Mouse (Mus musculus): ENCODE measurements around the gene Unc13d. TPM values are rescaled to one million over a fixed set of nuclear protein-coding genes. Genes with fewer than 3 reads are reported as not detected.

Gene Unc13d
- polyA plus RNA-seq, 1 experiment from 2014 or later = 10.9 TPM

DNA sequence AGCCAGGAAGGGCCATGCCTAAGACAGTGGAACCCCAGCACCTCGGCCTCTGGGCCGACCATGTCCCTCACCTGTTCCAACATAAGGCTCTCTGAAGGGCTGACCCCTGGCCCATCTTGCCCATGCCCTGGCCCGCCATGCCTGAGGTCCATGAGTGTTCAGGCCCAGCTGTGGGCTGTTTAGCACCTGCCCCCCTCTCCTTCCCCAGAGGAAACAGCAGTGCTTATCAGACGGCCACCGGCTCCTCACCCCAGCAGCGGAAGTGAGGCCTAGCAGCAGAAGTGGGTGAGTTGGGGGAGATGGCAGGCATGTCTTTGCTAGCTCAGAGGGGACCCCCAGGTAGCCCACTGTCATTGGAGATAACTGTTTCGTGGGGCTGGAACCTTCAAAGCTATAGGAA is 925 bp downstream of the Unc13d start:
- Histone ChIP-seq H3K27ac (peak overlapping the region; percentile 84), H3K4me3 (ENCODE audit: inconsistent target) (peak overlapping the region; percentile 78), H3K36me3 (ENCODE audit: inconsistent target) (peaks cover 39% of the 10 kb centered on the region), H3K79me2 (ENCODE audit: inconsistent target) (peaks cover 22% of the 10 kb centered on the region; the same call in 1 of the 2 replicates)
- WGBS (ENCODE audit: missing documents) = 13% methylated on average over 7 of the region's 7 CpGs

GRCm38 (mm10) chr11:116076266-116076540 is 1.6 kb downstream of the Unc13d start:
- Histone ChIP-seq H3K36me3 (ENCODE audit: inconsistent target) (peaks cover 32% of the 10 kb centered on the region), H3K4me3 (ENCODE audit: inconsistent target) (peak overlapping the region; percentile 78; the same call in 1 of the 2 replicates), H3K27ac (no peak overlapping the region), H3K79me2 (ENCODE audit: inconsistent target) (peaks cover 16% of the 10 kb centered on the region; the same call in 1 of the 2 replicates)
- 76% methylated on average over 7 of the region's 7 CpGs for WGBS (ENCODE audit: missing documents)

DNA sequence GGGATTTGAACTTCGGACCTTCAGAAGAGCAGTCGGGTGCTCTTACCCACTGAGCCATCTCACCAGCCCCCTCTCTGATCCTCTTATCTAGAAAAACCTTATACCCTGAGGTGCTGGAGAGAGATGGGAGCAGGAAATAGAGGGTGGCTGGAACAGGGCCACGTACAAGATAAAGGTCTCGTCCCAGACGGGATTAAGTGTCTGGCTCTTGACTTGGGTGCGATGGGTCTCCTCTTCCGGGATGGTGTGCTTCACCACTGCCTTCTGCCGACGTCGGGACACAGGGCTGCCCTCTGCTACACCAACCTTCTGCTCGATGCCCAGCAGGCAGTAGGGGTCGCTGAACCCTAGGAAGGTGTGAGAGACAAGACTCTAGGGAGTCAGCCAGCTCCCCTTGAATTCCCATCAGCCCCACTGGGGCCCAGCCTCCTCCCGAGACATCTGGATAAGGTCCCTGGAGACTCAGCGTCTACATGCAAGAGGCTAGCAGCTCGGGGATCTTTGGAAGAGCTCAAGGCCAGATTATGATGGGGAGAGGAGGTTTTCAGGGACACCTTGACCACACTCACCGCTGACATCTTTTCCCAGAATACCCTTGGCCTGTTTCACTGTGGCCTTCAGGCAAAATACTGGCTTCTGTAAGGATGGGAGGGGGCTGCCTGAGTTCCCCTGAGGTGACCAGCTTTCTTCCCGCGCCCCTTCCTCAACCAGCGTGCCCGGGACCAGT is 2.1 kb downstream of the Unc13d start:
- Histone ChIP-seq H3K27ac (no peak overlapping the region), H3K36me3 (ENCODE audit: inconsistent target) (peaks cover 27% of the 10 kb centered on the region), H3K4me3 (ENCODE audit: inconsistent target) (no peak overlapping the region), H3K79me2 (ENCODE audit: inconsistent target) (peaks cover 11% of the 10 kb centered on the region; the same call in 1 of the 2 replicates)
- 80% methylated on average over 20 of the region's 20 CpGs for WGBS (ENCODE audit: missing documents)

- WGBS (ENCODE audit: missing documents) = 59% methylated on average over 7 of the region's 7 CpGs
- H3K4me3 ChIP-seq (ENCODE audit: inconsistent target) = no peak overlapping the region
- H3K36me3 ChIP-seq (ENCODE audit: inconsistent target) = peaks cover 23% of the 10 kb centered on the region
- peaks cover 8% of the 10 kb centered on the region; the same call in 1 of the 2 replicates for H3K79me2 ChIP-seq (ENCODE audit: inconsistent target)
- no peak overlapping the region for H3K27ac ChIP-seq
Observed at GRCm38 (mm10) chr11:116074436-116074991, 3.2 kb downstream of the Unc13d start.

DNA sequence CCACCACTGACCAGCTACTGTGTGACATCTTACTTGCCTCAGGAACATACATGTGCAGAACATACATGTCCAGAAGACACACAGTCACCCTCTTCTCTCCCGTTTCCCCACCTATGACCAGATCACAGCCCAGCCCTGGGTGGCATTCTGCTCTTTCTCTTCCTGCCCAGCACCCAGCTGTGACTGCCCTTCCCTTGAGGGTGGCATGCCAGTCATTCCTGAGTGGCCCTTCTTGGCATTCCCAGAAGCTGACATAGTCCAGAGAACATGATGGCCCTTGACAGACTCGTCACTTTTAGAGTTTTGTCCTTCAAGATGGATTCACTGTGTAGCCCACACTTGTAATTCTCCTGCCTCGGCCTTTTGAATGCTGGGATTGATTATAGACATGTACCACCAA is 5.2 kb downstream of the Unc13d start:
- H3K4me3 ChIP-seq (ENCODE audit: inconsistent target) = no peak overlapping the region
- 97% methylated on average over 3 of the region's 3 CpGs for WGBS (ENCODE audit: missing documents)
- peaks cover 33% of the 10 kb centered on the region; the same call in 1 of the 2 replicates for H3K36me3 ChIP-seq (ENCODE audit: inconsistent target)
- H3K79me2 ChIP-seq (ENCODE audit: inconsistent target) = peaks cover 8% of the 10 kb centered on the region; the same call in 1 of the 2 replicates
- H3K27ac ChIP-seq = no peak overlapping the region

- Histone ChIP-seq H3K27ac (peak overlapping the region; percentile 13; the same call in 1 of the 2 replicates), H3K36me3 (ENCODE audit: inconsistent target) (peaks cover 36% of the 10 kb centered on the region; the same call in 1 of the 2 replicates), H3K4me3 (ENCODE audit: inconsistent target) (no peak overlapping the region), H3K79me2 (ENCODE audit: inconsistent target) (peaks cover under 1% of the 10 kb centered on the region; the same call in 1 of the 2 replicates)
- 29% methylated on average over 5 of the region's 5 CpGs for WGBS (ENCODE audit: missing documents)
Observed at GRCm38 (mm10) chr11:116071510-116071909, 6.3 kb downstream of the Unc13d start.

DNA sequence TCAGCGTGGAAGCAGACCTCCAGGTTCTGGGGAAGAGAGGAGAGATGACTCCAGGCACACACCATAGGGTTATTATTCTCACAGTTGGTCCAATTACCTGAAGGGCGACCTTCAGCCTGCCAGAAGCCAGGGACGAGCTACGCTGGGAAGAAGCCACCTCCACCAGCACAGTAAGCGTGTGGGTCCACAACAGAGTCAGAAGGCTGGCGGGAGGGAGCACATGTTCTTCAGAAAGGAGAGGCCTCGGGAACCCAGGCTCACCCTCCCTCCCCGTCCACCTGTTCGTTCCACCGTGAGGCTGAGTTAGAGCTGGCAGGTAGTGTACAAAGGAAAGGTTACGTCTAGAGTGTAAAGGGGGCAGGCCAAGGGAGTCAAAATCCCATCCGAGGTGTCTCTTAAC is 12.4 kb downstream of the Unc13d start:
- no peak overlapping the region for H3K27ac ChIP-seq
- H3K4me3 ChIP-seq (ENCODE audit: inconsistent target) = no peak overlapping the region
- H3K79me2 ChIP-seq (ENCODE audit: inconsistent target) = no peaks in the 10 kb centered on the region
- H3K36me3 ChIP-seq (ENCODE audit: inconsistent target) = peaks cover 82% of the 10 kb centered on the region; the same call in 1 of the 2 replicates
- 94% methylated on average over 12 of the region's 12 CpGs for WGBS (ENCODE audit: missing documents)

DNA sequence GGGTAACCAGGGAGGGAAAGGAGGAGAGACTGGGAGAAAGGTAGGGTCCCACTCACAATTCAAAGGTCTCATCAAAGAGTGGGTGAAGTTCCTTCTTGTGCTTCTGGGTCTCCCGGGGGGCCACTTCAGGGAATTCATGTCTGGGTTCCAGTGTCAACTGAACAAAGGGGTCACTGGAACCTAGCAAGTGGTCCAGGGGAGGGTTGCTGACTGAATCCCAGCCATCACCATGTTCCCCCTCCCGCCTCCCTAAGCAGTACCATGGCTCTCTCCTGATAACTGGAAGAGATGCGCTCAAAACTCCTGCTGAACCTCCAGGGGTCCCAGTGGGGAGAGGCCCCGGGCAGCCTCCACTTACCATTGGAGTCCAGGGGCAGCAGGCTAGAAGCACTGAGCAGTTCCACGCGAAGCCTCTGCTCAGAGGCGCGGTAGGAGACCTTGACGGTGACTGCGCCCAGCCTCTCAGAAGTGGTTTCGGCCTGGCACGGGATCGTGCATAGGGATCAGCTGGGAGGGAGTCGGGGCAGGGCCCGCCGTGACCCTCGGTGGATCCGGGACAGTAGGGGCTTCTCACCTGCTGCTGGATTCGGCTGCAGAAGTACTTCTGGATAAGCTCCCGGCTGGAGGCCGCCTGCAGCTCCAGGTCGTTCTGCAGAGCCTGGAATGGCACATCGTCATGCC is 13.4 kb downstream of the Unc13d start:
- 94% methylated on average over 22 of the region's 23 CpGs for WGBS (ENCODE audit: missing documents)
- Histone ChIP-seq H3K79me2 (ENCODE audit: inconsistent target) (no peaks in the 10 kb centered on the region), H3K4me3 (ENCODE audit: inconsistent target) (no peak overlapping the region), H3K36me3 (ENCODE audit: inconsistent target) (peaks cover 79% of the 10 kb centered on the region; the same call in 1 of the 2 replicates), H3K27ac (no peak overlapping the region)

- no peak overlapping the region for H3K27ac ChIP-seq
- peaks cover 74% of the 10 kb centered on the region; the same call in 1 of the 2 replicates for H3K36me3 ChIP-seq (ENCODE audit: inconsistent target)
- H3K4me3 ChIP-seq (ENCODE audit: inconsistent target) = no peak overlapping the region
- WGBS (ENCODE audit: missing documents) = 82% methylated on average over 13 of the region's 13 CpGs
- no peaks in the 10 kb centered on the region for H3K79me2 ChIP-seq (ENCODE audit: inconsistent target)
Observed at GRCm38 (mm10) chr11:116063562-116063961, 14.2 kb downstream of the Unc13d start.

GRCm38 (mm10) chr11:116062521-116062920 is 15.2 kb downstream of the Unc13d start:
- H3K36me3 ChIP-seq (ENCODE audit: inconsistent target) = peaks cover 76% of the 10 kb centered on the region
- H3K4me3 ChIP-seq (ENCODE audit: inconsistent target) = no peak overlapping the region
- no peaks in the 10 kb centered on the region for H3K79me2 ChIP-seq (ENCODE audit: inconsistent target)
- H3K27ac ChIP-seq = no peak overlapping the region
- WGBS (ENCODE audit: missing documents) = 89% methylated on average over 8 of the region's 8 CpGs

DNA sequence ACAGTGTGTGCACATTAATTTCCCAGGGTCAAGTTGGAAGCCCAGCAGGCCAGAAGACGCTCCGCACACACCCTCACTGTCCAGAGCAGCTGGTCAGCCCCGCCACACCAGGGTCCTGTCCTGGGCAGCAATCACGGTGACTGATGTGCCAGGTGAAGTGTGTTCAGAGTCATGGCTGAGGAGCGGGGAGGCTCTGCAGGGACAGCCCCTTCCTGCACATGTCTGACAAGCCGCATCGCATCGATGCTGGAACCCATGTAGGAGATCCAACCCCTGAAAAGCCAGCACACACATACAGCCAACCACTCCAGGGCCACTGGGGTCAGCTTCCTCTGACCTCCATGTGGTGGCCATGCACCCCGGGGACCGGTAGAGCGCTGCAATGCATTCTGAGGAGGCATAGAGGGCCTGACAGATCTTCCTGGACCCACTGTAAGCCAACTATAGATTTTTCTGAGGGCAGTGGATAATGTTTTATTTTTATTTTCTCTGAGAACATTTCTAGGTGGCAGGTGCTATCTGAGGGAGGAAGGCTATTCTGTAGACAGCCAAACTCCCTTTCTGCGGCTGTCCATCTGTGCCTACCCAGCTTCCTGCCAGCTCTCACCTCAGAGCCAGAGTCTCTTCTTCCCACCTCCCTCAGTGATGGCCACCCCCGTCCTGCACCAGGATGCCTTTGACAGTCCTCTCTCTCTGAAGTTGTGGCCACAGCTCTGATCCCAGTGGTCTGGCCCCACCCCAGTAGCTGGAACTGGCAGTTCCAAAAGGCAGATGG is 15.9 kb downstream of the Unc13d start:
- no peaks in the 10 kb centered on the region for H3K79me2 ChIP-seq (ENCODE audit: inconsistent target)
- H3K27ac ChIP-seq = no peak overlapping the region
- H3K4me3 ChIP-seq (ENCODE audit: inconsistent target) = no peak overlapping the region
- WGBS (ENCODE audit: missing documents) = 88% methylated on average over 13 of the region's 13 CpGs
- peaks cover 80% of the 10 kb centered on the region for H3K36me3 ChIP-seq (ENCODE audit: inconsistent target)

GRCm38 (mm10) chr11:116060596-116060995 is 17.2 kb downstream of the Unc13d start:
- 91% methylated on average over 9 of the region's 9 CpGs for WGBS (ENCODE audit: missing documents)
- Histone ChIP-seq H3K79me2 (ENCODE audit: inconsistent target) (no peaks in the 10 kb centered on the region), H3K36me3 (ENCODE audit: inconsistent target) (peaks cover 85% of the 10 kb centered on the region), H3K4me3 (ENCODE audit: inconsistent target) (no peak overlapping the region), H3K27ac (no peak overlapping the region)

GRCm38 (mm10) chr11:116059691-116060025 is 18.1 kb downstream of the Unc13d start:
- Histone ChIP-seq H3K79me2 (ENCODE audit: inconsistent target) (no peaks in the 10 kb centered on the region), H3K4me3 (ENCODE audit: inconsistent target) (no peak overlapping the region), H3K36me3 (ENCODE audit: inconsistent target) (peaks cover 85% of the 10 kb centered on the region), H3K27ac (no peak overlapping the region)
- 93% methylated on average over 11 of the region's 11 CpGs for WGBS (ENCODE audit: missing documents)

DNA sequence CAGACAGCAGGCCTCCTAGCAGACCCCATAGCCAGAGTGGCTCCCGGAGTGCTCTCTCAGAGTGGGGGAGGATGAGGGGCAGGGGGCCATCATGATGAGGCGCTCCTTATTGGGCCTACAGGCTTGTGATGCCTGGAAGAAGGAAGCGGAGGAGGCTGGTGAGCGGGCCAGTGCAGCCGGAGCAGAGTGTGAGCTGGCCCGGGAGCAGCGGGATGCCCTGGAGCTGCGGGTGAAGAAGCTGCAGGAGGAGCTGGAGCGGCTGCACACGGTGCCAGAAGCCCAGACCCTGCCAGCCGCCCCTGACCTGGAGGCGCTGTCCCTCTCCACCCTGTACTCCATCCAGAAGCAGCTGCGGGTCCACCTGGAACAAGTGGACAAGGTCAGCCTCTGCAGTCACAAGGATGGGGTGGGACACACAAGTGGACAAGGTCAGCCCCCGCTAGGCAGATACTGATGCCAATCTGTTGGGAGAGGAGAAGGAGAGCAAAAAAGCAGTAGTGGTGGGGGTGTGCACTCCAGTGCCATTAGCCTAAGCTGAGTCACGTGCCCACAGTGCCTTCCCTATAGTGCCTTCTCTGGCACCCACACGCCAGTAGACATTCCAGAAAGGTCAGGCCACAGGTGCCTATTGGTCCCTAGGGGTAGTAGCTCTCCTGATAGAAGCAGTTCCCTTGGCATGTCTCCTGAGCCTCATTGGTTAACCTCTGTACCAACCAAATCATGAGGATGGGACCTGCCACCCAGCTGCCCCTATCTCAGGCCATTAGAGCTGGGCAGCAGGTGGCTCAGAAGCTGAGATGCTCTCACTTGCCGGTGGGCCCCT is 18.7 kb downstream of the Unc13d start:
- Histone ChIP-seq H3K4me3 (ENCODE audit: inconsistent target) (no peak overlapping the region), H3K79me2 (ENCODE audit: inconsistent target) (no peaks in the 10 kb centered on the region), H3K27ac (no peak overlapping the region), H3K36me3 (ENCODE audit: inconsistent target) (peaks cover 85% of the 10 kb centered on the region)
- WGBS (ENCODE audit: missing documents) = 97% methylated on average over 16 of the region's 17 CpGs
